Mouse (Mus musculus) testis, postnatal 14 days (tissue): ENCODE data around the gene Cd81.

Experiments used
- DNase-seq: peaks from one replicate; pipeline ENCODE4 v3.0.0; 2021; ENCODE audit warnings: low spot score

Gene Cd81

GRCm38 (mm10) chr7:143049841-143050816 lies 2.4 kb upstream of the Cd81 start:
- DNase-seq = no peak

GRCm38 (mm10) chr7:143051316-143051715 lies 1.2 kb upstream of the Cd81 start:
- DNase-seq = no peak

- DNase-seq = peak; percentile 55
Observed at GRCm38 (mm10) chr7:143053008-143053899, 715 bp downstream of the Cd81 start.

- DNase-seq = no peak
Observed at GRCm38 (mm10) chr7:143053961-143054611, 1.5 kb downstream of the Cd81 start.

- DNase-seq = no peak
Observed at GRCm38 (mm10) chr7:143054612-143054965, 2.0 kb downstream of the Cd81 start.

GRCm38 (mm10) chr7:143055001-143055400 lies 2.5 kb downstream of the Cd81 start:
- DNase-seq = no peak

GRCm38 (mm10) chr7:143055499-143056186 lies 3.1 kb downstream of the Cd81 start:
- DNase-seq = no peak

- DNase-seq = no peak
Observed at GRCm38 (mm10) chr7:143057023-143057422, 4.5 kb downstream of the Cd81 start.

GRCm38 (mm10) chr7:143057667-143058220 lies 5.2 kb downstream of the Cd81 start:
- DNase-seq = no peak

- DNase-seq = no peak
Observed at GRCm38 (mm10) chr7:143058221-143058697, 5.7 kb downstream of the Cd81 start.

GRCm38 (mm10) chr7:143059202-143059870 lies 6.8 kb downstream of the Cd81 start:
- DNase-seq = no peak

- DNase-seq = no peak
Observed at GRCm38 (mm10) chr7:143062704-143063103, 10.2 kb downstream of the Cd81 start.

- no peak for DNase-seq
Observed at GRCm38 (mm10) chr7:143064226-143064625, 11.7 kb downstream of the Cd81 start.

GRCm38 (mm10) chr7:143065692-143066091 lies 13.2 kb downstream of the Cd81 start:
- DNase-seq = no peak

- DNase-seq = no peak
Observed at GRCm38 (mm10) chr7:143067469-143067868, 14.9 kb downstream of the Cd81 start.

GRCm38 (mm10) chr7:143067897-143068296 lies 15.4 kb downstream of the Cd81 start:
- DNase-seq = no peak

- DNase-seq = peak; percentile 73
Observed at GRCm38 (mm10) chr7:143068316-143068881, 15.9 kb downstream of the Cd81 start.

GRCm38 (mm10) chr7:143068882-143069591 lies 16.5 kb downstream of the Cd81 start, which contains the start of gene Tssc4:
TSS of gene Tssc4 (plus strand) at chr7:143069249.
- DNase-seq = peak; percentile 98

- peak; percentile 51 for DNase-seq
Observed at GRCm38 (mm10) chr7:143069751-143070400, 17.3 kb downstream of the Cd81 start.
